Mouse (Mus musculus) heart, postnatal 0 days (tissue): ENCODE results near the gene Tnfsfm13. TPM values are rescaled to one million over a fixed set of nuclear protein-coding genes. Genes with fewer than 3 reads are reported as not detected.
A peak's percentile ranks its signal among the peaks of the same experiment; 100 is the strongest.

Experiments used
- ATAC-seq: fragments of 200-750 bp; cut with Nextera tagmentation; 2 replicates; pipeline ENCODE4 v1.8.0; 2017; ENCODE audit warnings: low read depth, moderate number of reproducible peaks, moderate library complexity; ENCODE audit not compliant: insufficient read depth
- DNase-seq: peaks from one replicate; pipeline ENCODE4 v3.0.0-alpha.2; 2016; ENCODE audit warnings: low spot score
- H3K27ac ChIP-seq: fragments of 300-500 bp; sonication (generic); 2 replicates; pipeline ENCODE4 v1.5.1; 2014; ENCODE audit warnings: low read depth, mild to moderate bottlenecking
- H3K27me3 ChIP-seq: fragments of 300-500 bp; sonication (generic); 2 replicates; pipeline ENCODE4 v1.6.1; 2014; ENCODE audit warnings: low read length, mixed read lengths; ENCODE audit not compliant: control insufficient read depth, insufficient read depth
- H3K36me3 ChIP-seq: fragments of 300-500 bp; sonication (generic); replicated peaks from 2 replicates; pipeline ENCODE4 v1.6.1; 2014; ENCODE audit warnings: low read length, mixed read lengths; ENCODE audit not compliant: control insufficient read depth, insufficient read depth
- H3K4me1 ChIP-seq: fragments of 300-500 bp; sonication (generic); 2 replicates; pipeline ENCODE4 v1.6.1; 2014; ENCODE audit warnings: antibody characterized with exemption; ENCODE audit not compliant: control insufficient read depth, insufficient read depth
- H3K4me2 ChIP-seq: fragments of 300-500 bp; sonication (generic); 2 replicates; pipeline ENCODE4 v1.6.1; 2014; ENCODE audit warnings: low read depth, mild to moderate bottlenecking, low read length, moderate library complexity
- H3K4me3 ChIP-seq: fragments of 300-500 bp; sonication (generic); 2 replicates; pipeline ENCODE4 v1.5.1; 2014; ENCODE audit warnings: low read depth, low read length
- H3K9ac ChIP-seq: fragments of 300-500 bp; sonication (generic); replicated peaks from 2 replicates; pipeline ENCODE4 v1.6.1; 2014; ENCODE audit warnings: low read depth, low read length, mixed read lengths
- H3K9me3 ChIP-seq: fragments of 300-500 bp; sonication (generic); replicated peaks from 2 replicates; pipeline ENCODE4 v1.6.1; 2016; ENCODE audit warnings: low read length; ENCODE audit not compliant: control insufficient read depth
- CTCF ChIP-seq: IDR thresholded peaks from 2 replicates; pipeline ENCODE4 v1.5.1; 2016; ENCODE audit warnings: antibody characterized with exemption, control low read depth, low read depth
- EP300 ChIP-seq: IDR thresholded peaks from 2 replicates; pipeline ENCODE4 v1.6.1; 2016; ENCODE audit warnings: antibody characterized with exemption, low read depth
- WGBS: fragments of 180-500 bp; shearing (Covaris S2); extraction: QIAGEN DNeasy Blood & Tissue Kit; methylation state at CpG from one replicate; pipeline ENCODE4 v1.1.7; 2014; 5-methylcytosine and 5-hydroxymethylcytosine counted together
- polyA plus RNA-seq: library from polyadenylated mRNA; unstranded; fragments of >200 nt; fragmentation: Nextera tagmentation; extraction: Ambion mirVana; gene quantifications from 2 replicates; pipeline ENCODE4 v1.2.1, GENCODE M21; 2015
- total RNA-seq: library from RNA; depleted of rRNA; stranded (reverse); fragments of >200 nt; gene quantifications from 2 replicates; pipeline ENCODE4 v1.2.3, GENCODE M21; 2014; ENCODE audit warnings: low replicate concordance

Gene Tnfsfm13
- total and polyA plus RNA-seq, 2 experiments from 2014 or later, result 0.65 to 2.8 TPM

GRCm38 (mm10) chr11:69720852-69721251, 25.0 kb upstream of the Tnfsfm13 start:
- ATAC-seq (no peak), DNase-seq (no peak)
- Histone ChIP-seq H3K27me3 (no peaks in the 10 kb centered on the region), H3K4me3 (no peak overlapping the region), H3K4me2 (no peak overlapping the region), H3K4me1 (no peaks in the 10 kb centered on the region), H3K9me3 (no peaks in the 10 kb centered on the region), H3K36me3 (no peaks in the 10 kb centered on the region), H3K27ac (no peak overlapping the region), H3K9ac (no peak overlapping the region)
- no peak for TF ChIP-seq EP300
- TF ChIP-seq CTCF, result no peak
- WGBS, result 80% methylated on average over 6 of the region's 6 CpGs

- no peaks in the 10 kb centered on the region for H3K4me1 ChIP-seq
Observed at GRCm38 (mm10) chr11:69719423-69719822, 23.5 kb upstream of the Tnfsfm13 start.

GRCm38 (mm10) chr11:69718661-69719060, 22.8 kb upstream of the Tnfsfm13 start:
- H3K9ac ChIP-seq, result no peak overlapping the region
- TF ChIP-seq EP300 (no peak), CTCF (no peak)

More at GRCm38 (mm10) chr11:69719423-69719822, 23.5 kb upstream of the Tnfsfm13 start:
- DNase-seq (no peak), ATAC-seq (no peak)
- Histone ChIP-seq H3K9me3 (no peaks in the 10 kb centered on the region), H3K4me3 (no peak overlapping the region), H3K27me3 (no peaks in the 10 kb centered on the region), H3K36me3 (no peaks in the 10 kb centered on the region), H3K9ac (no peak overlapping the region), H3K4me2 (no peak overlapping the region), H3K27ac (no peak overlapping the region)
- WGBS, result 68% methylated on average over 6 of the region's 6 CpGs
- TF ChIP-seq EP300 (no peak), CTCF (no peak)

GRCm38 (mm10) chr11:69716953-69717352, 21.1 kb upstream of the Tnfsfm13 start:
- no peaks in the 10 kb centered on the region for H3K36me3 ChIP-seq
- H3K4me3 ChIP-seq, result no peak overlapping the region
- DNase-seq, result no peak
- H3K9ac ChIP-seq, result no peak overlapping the region
- no peak for ATAC-seq
- no peaks in the 10 kb centered on the region for H3K9me3 ChIP-seq
- WGBS, result 73% methylated on average over 4 of the region's 4 CpGs
- H3K27ac ChIP-seq, result no peak overlapping the region
- no peaks in the 10 kb centered on the region for H3K4me1 ChIP-seq
- TF ChIP-seq EP300, result no peak
- no peak for TF ChIP-seq CTCF
- no peaks in the 10 kb centered on the region for H3K27me3 ChIP-seq
- H3K4me2 ChIP-seq, result no peak overlapping the region

More at GRCm38 (mm10) chr11:69718661-69719060, 22.8 kb upstream of the Tnfsfm13 start:
- Histone ChIP-seq H3K27ac (no peak overlapping the region), H3K9me3 (no peaks in the 10 kb centered on the region), H3K27me3 (no peaks in the 10 kb centered on the region), H3K4me2 (no peak overlapping the region), H3K36me3 (no peaks in the 10 kb centered on the region), H3K4me1 (no peaks in the 10 kb centered on the region), H3K4me3 (no peak overlapping the region)
- WGBS, result 35% methylated on average over 15 of the region's 15 CpGs
- DNase-seq (no peak), ATAC-seq (no peak)

GRCm38 (mm10) chr11:69715929-69716328, 20.0 kb upstream of the Tnfsfm13 start:
- 18% methylated on average over 5 of the region's 5 CpGs for WGBS
- peak; percentile 33; the same call in 1 of the 2 replicates for ATAC-seq
- peak; percentile 37 for DNase-seq
- H3K4me2 ChIP-seq, result no peak overlapping the region
- H3K27ac ChIP-seq, result no peak overlapping the region
- no peaks in the 10 kb centered on the region for H3K4me1 ChIP-seq
- no peaks in the 10 kb centered on the region for H3K9me3 ChIP-seq
- TF ChIP-seq EP300 (no peak), CTCF (no peak)
- no peaks in the 10 kb centered on the region for H3K27me3 ChIP-seq
- H3K4me3 ChIP-seq, result no peak overlapping the region
- H3K9ac ChIP-seq, result no peak overlapping the region
- no peaks in the 10 kb centered on the region for H3K36me3 ChIP-seq

GRCm38 (mm10) chr11:69715482-69715881, 19.6 kb upstream of the Tnfsfm13 start:
- Histone ChIP-seq H3K9ac (no peak overlapping the region), H3K27me3 (no peaks in the 10 kb centered on the region), H3K4me2 (no peak overlapping the region), H3K4me3 (no peak overlapping the region), H3K4me1 (no peaks in the 10 kb centered on the region), H3K9me3 (no peaks in the 10 kb centered on the region), H3K36me3 (no peaks in the 10 kb centered on the region), H3K27ac (no peak overlapping the region)
- 58% methylated on average over 9 of the region's 9 CpGs for WGBS
- TF ChIP-seq EP300 (no peak), CTCF (peak; percentile 46)
- ATAC-seq (no peak), DNase-seq (no peak)
